Mouse (Mus musculus): ENCODE results near the gene Abca8a. TPM values are rescaled to one million over a fixed set of nuclear protein-coding genes. Genes with fewer than 3 reads are reported as not detected.
A peak's percentile ranks its signal among the peaks of the same experiment; 100 is the strongest.

Abca8a gene
- polyA plus RNA-seq (2015; fragmentation: Nextera tagmentation; extraction: Ambion mirVana), result 3.5 and 5.6 TPM in 2 replicates

GRCm38 (mm10) chr11:110095858-110096257, at the start of gene Abca8a:
Gene Abca8a, minus strand, starts transcription at chr11:110095978.
- ATAC-seq (ENCODE audit: insufficient number of reproducible peaks, low FRiP score, low TSS enrichment, low read depth), result no peak
- 41% methylated on average over 5 of the region's 5 CpGs for WGBS
- no peak within 1 kb of the TSS for H3K9ac ChIP-seq
- H3K9me3 ChIP-seq, result no peaks in the 10 kb centered on the region
- 0 out of 2 replicates have a peak, but pooled peaks cover 2% of the 10 kb centered on the region for H3K4me1 ChIP-seq
- H3K27me3 ChIP-seq, result no peaks in the 10 kb centered on the region
- no peak within 1 kb of the TSS for H3K4me2 ChIP-seq
- no peak within 1 kb of the TSS for H3K4me3 ChIP-seq
- 0 out of 2 replicates have a peak within 1 kb of the TSS, but pooled peaks have one; percentile 43 for H3K27ac ChIP-seq
- no peaks in the 10 kb centered on the region for H3K36me3 ChIP-seq

GRCm38 (mm10) chr11:110145421-110145820, 49.6 kb upstream of the Abca8a start:
- Histone ChIP-seq H3K4me1 (no peaks in the 10 kb centered on the region), H3K36me3 (peaks cover 9% of the 10 kb centered on the region; the same call in 1 of the 2 replicates), H3K27ac (no peak overlapping the region), H3K4me2 (no peak overlapping the region), H3K9ac (no peak overlapping the region), H3K4me3 (no peak overlapping the region), H3K9me3 (no peaks in the 10 kb centered on the region), H3K27me3 (no peaks in the 10 kb centered on the region)
- WGBS, result 64% methylated on average over 11 of the region's 11 CpGs
- no peak for ATAC-seq (ENCODE audit: insufficient number of reproducible peaks, low FRiP score, low TSS enrichment, low read depth)

GRCm38 (mm10) chr11:110130760-110131159, 35.0 kb upstream of the Abca8a start:
- WGBS, result 72% methylated on average over 5 of the region's 5 CpGs
- no peaks in the 10 kb centered on the region for H3K4me1 ChIP-seq
- H3K9ac ChIP-seq, result no peak overlapping the region
- H3K36me3 ChIP-seq, result no peaks in the 10 kb centered on the region
- ATAC-seq (ENCODE audit: insufficient number of reproducible peaks, low FRiP score, low TSS enrichment, low read depth), result no peak
- H3K9me3 ChIP-seq, result no peaks in the 10 kb centered on the region
- H3K4me3 ChIP-seq, result no peak overlapping the region
- H3K4me2 ChIP-seq, result no peak overlapping the region
- no peaks in the 10 kb centered on the region for H3K27me3 ChIP-seq
- H3K27ac ChIP-seq, result no peak overlapping the region

- Histone ChIP-seq H3K9ac (no peak overlapping the region), H3K4me3 (no peak overlapping the region), H3K9me3 (no peaks in the 10 kb centered on the region), H3K27me3 (no peaks in the 10 kb centered on the region), H3K36me3 (peaks cover 4% of the 10 kb centered on the region; the same call in 1 of the 2 replicates), H3K27ac (no peak overlapping the region), H3K4me2 (no peak overlapping the region), H3K4me1 (no peaks in the 10 kb centered on the region)
- WGBS, result 61% methylated on average over 4 of the region's 4 CpGs
- ATAC-seq (ENCODE audit: insufficient number of reproducible peaks, low FRiP score, low TSS enrichment, low read depth), result no peak
Observed at GRCm38 (mm10) chr11:110111137-110111536, 15.4 kb upstream of the Abca8a start.

GRCm38 (mm10) chr11:110101437-110101836, 5.7 kb upstream of the Abca8a start:
- H3K4me1 ChIP-seq, result no peaks in the 10 kb centered on the region
- no peak overlapping the region for H3K27ac ChIP-seq
- no peaks in the 10 kb centered on the region for H3K27me3 ChIP-seq
- no peaks in the 10 kb centered on the region for H3K9me3 ChIP-seq
- H3K36me3 ChIP-seq, result 0 out of 2 replicates have a peak, but pooled peaks cover 10% of the 10 kb centered on the region
- ATAC-seq (ENCODE audit: insufficient number of reproducible peaks, low FRiP score, low TSS enrichment, low read depth), result no peak
- H3K4me2 ChIP-seq, result no peak overlapping the region
- H3K9ac ChIP-seq, result no peak overlapping the region
- WGBS, result 87% methylated on average over 7 of the region's 7 CpGs
- no peak overlapping the region for H3K4me3 ChIP-seq

- 63% methylated on average over 4 of the region's 4 CpGs for WGBS
- no peak overlapping the region for H3K27ac ChIP-seq
- H3K4me2 ChIP-seq, result no peak overlapping the region
- no peak overlapping the region for H3K4me3 ChIP-seq
- H3K27me3 ChIP-seq, result no peaks in the 10 kb centered on the region
- H3K4me1 ChIP-seq, result 0 out of 2 replicates have a peak, but pooled peaks cover 2% of the 10 kb centered on the region
- ATAC-seq (ENCODE audit: insufficient number of reproducible peaks, low FRiP score, low TSS enrichment, low read depth), result no peak
- no peak overlapping the region for H3K9ac ChIP-seq
- 0 out of 2 replicates have a peak, but pooled peaks cover 4% of the 10 kb centered on the region for H3K36me3 ChIP-seq
- H3K9me3 ChIP-seq, result no peaks in the 10 kb centered on the region
Observed at GRCm38 (mm10) chr11:110098901-110099300, 3.1 kb upstream of the Abca8a start.

GRCm38 (mm10) chr11:110097465-110097864, 1.7 kb upstream of the Abca8a start:
- Histone ChIP-seq H3K9ac (no peak overlapping the region), H3K4me3 (no peak overlapping the region), H3K9me3 (no peaks in the 10 kb centered on the region), H3K4me1 (0 out of 2 replicates have a peak, but pooled peaks cover 2% of the 10 kb centered on the region), H3K27me3 (no peaks in the 10 kb centered on the region), H3K36me3 (no peaks in the 10 kb centered on the region), H3K4me2 (no peak overlapping the region), H3K27ac (no peak overlapping the region)
- 73% methylated on average over 6 of the region's 6 CpGs for WGBS
- ATAC-seq (ENCODE audit: insufficient number of reproducible peaks, low FRiP score, low TSS enrichment, low read depth), result no peak

GRCm38 (mm10) chr11:110094846-110095380, 865 bp downstream of the Abca8a start:
- Histone ChIP-seq H3K4me3 (no peak overlapping the region), H3K9me3 (no peaks in the 10 kb centered on the region), H3K27me3 (no peaks in the 10 kb centered on the region), H3K36me3 (no peaks in the 10 kb centered on the region), H3K27ac (no peak overlapping the region), H3K4me1 (0 out of 2 replicates have a peak, but pooled peaks cover 2% of the 10 kb centered on the region), H3K4me2 (no peak overlapping the region), H3K9ac (no peak overlapping the region)
- WGBS, result 62% methylated on average over 7 of the region's 7 CpGs
- no peak for ATAC-seq (ENCODE audit: insufficient number of reproducible peaks, low FRiP score, low TSS enrichment, low read depth)

GRCm38 (mm10) chr11:110094236-110094635, 1.5 kb downstream of the Abca8a start:
- Histone ChIP-seq H3K4me1 (0 out of 2 replicates have a peak, but pooled peaks cover 2% of the 10 kb centered on the region), H3K27me3 (no peaks in the 10 kb centered on the region), H3K9me3 (no peaks in the 10 kb centered on the region), H3K4me3 (no peak overlapping the region), H3K9ac (no peak overlapping the region), H3K27ac (no peak overlapping the region), H3K4me2 (no peak overlapping the region), H3K36me3 (no peaks in the 10 kb centered on the region)
- ATAC-seq (ENCODE audit: insufficient number of reproducible peaks, low FRiP score, low TSS enrichment, low read depth), result no peak
- WGBS, result 74% methylated on average over 3 of the region's 3 CpGs

- H3K4me2 ChIP-seq, result no peak overlapping the region
- 67% methylated on average over 2 of the region's 2 CpGs for WGBS
- no peaks in the 10 kb centered on the region for H3K36me3 ChIP-seq
- H3K27ac ChIP-seq, result no peak overlapping the region
- 0 out of 2 replicates have a peak, but pooled peaks cover 2% of the 10 kb centered on the region for H3K4me1 ChIP-seq
- ATAC-seq (ENCODE audit: insufficient number of reproducible peaks, low FRiP score, low TSS enrichment, low read depth), result no peak
- no peak overlapping the region for H3K4me3 ChIP-seq
- H3K9ac ChIP-seq, result no peak overlapping the region
- H3K27me3 ChIP-seq, result no peaks in the 10 kb centered on the region
- H3K9me3 ChIP-seq, result no peaks in the 10 kb centered on the region
Observed at GRCm38 (mm10) chr11:110091328-110091727, 4.5 kb downstream of the Abca8a start.

- H3K9me3 ChIP-seq, result no peaks in the 10 kb centered on the region
- no peaks in the 10 kb centered on the region for H3K27me3 ChIP-seq
- H3K27ac ChIP-seq, result no peak overlapping the region
- H3K36me3 ChIP-seq, result no peaks in the 10 kb centered on the region
- no peak overlapping the region for H3K4me3 ChIP-seq
- ATAC-seq (ENCODE audit: insufficient number of reproducible peaks, low FRiP score, low TSS enrichment, low read depth), result no peak
- H3K4me2 ChIP-seq, result no peak overlapping the region
- H3K4me1 ChIP-seq, result no peaks in the 10 kb centered on the region
- no peak overlapping the region for H3K9ac ChIP-seq
- 72% methylated on average over 3 of the region's 3 CpGs for WGBS
Observed at GRCm38 (mm10) chr11:110072158-110072557, 23.6 kb downstream of the Abca8a start.

GRCm38 (mm10) chr11:110061032-110061431, 34.7 kb downstream of the Abca8a start:
- WGBS, result 36% methylated on average over 4 of the region's 4 CpGs
- Histone ChIP-seq H3K27me3 (no peaks in the 10 kb centered on the region), H3K9ac (no peak overlapping the region), H3K4me3 (no peak overlapping the region), H3K4me1 (no peaks in the 10 kb centered on the region), H3K9me3 (no peaks in the 10 kb centered on the region), H3K4me2 (no peak overlapping the region), H3K36me3 (no peaks in the 10 kb centered on the region), H3K27ac (no peak overlapping the region)
- ATAC-seq (ENCODE audit: insufficient number of reproducible peaks, low FRiP score, low TSS enrichment, low read depth), result no peak
